Mouse (Mus musculus): ENCODE results near the gene Aym1. TPM values are rescaled to one million over a fixed set of nuclear protein-coding genes. Genes with fewer than 3 reads are reported as not detected.

Aym1 gene
- total RNA-seq (2014; fragmentation: Nextera tagmentation) (not detected in 2 replicates), total RNA-seq (2017) (0.29 TPM in 1 of 2 replicates, not detected in the other), polyA plus RNA-seq (2012) (not detected in 2 replicates)

DNA sequence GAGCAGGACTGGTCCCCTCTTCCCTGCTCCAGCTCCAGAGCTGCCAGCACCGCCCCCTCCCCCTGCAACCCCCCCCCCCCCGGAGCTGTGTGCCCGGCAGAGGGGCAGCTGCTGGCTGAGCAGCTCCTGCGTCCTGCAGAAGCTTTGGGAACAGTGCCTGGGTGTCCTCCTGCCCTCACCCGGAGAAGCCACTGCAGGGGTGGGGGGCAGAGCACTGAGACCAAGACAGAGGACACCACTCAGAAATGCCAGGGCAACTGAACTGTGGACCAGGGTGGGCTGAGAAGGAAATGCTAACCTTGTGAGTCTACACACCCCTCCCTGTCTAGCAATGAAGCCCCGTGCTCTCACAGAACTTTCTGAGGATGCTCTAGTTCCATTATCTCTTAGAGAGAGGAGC lies at the start of gene Aym1:
Gene Aym1 (plus strand): TSS at position 109 of the 400 bp plus-strand sequence.
- H3K4me1 ChIP-seq (ENCODE audit: insufficient read depth, low read depth, low read length): no peaks in the 10 kb centered on the region
- DNase-seq (ENCODE audit: low spot score): no peak
- no peak within 1 kb of the TSS for H3K4me3 ChIP-seq (ENCODE audit: low read depth, low read length)
- no peaks in the 10 kb centered on the region; the same call in 1 of the 2 replicates for H3K27me3 ChIP-seq (ENCODE audit: insufficient read depth, low read length)
- no peaks in the 10 kb centered on the region for H3K36me3 ChIP-seq (replicated peaks)
- peaks cover 78% of the 10 kb centered on the region for H3K9me3 ChIP-seq (replicated peaks)
- TF ChIP-seq POLR2AphosphoS5 (IDR thresholded peaks at IDR 0.05; ENCODE audit: insufficient replicate concordance, low read depth, low read length) (no peak), GATA1 (IDR thresholded peaks at IDR 0.05; ENCODE audit: borderline replicate concordance, low read length) (no peak)
- no peak for ATAC-seq (ENCODE audit: extremely low read depth, insufficient number of reproducible peaks, low FRiP score, poor library complexity, severe bottlenecking)

DNA sequence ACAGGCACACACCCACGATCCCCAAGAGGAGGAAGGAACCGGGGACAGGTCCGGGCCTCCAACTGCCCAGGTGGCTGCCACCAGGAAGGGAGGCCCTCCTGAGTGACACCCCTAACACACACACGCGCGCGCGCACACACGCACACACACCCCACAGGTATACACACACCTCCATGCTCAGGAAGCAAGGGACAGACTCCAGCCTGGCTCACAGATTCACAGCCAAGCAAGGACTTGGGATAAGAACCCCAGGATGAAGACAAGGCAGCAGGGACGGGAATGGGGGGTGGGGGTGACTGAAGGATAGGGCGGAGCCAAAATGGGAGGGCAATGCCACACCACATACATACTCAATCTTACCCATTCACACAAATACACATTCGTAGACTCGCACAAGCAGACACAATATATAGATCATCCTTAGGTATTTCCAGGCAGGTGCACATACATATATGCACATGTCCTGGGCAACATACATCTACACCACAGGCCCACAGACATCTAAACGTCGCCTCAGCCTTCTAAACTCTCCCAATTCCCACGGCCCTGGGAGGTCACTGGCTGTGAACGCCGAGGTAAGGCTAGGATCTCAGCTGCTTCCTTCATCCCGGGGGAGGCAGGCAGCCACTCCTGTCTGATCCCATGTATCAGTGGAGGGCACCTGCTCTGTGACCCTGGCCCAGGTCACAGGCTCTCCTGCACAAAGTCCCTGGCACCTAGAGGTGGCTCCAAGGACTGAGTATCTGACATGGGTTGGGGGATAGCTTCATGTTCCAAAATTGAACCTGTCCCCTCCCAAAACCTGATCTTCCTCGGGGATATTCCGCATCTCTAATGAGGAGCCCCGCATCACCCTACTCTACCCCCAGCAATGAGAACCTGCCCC lies 47.4 kb upstream of the Aym1 start:
- H3K4me1 ChIP-seq (ENCODE audit: insufficient read depth, low read depth, low read length): no peaks in the 10 kb centered on the region
- ATAC-seq (ENCODE audit: extremely low read depth, insufficient number of reproducible peaks, low FRiP score, poor library complexity, severe bottlenecking) (no peak), DNase-seq (ENCODE audit: low spot score) (no peak)
- no peak overlapping the region for H3K4me3 ChIP-seq (ENCODE audit: low read depth, low read length)
- no peaks in the 10 kb centered on the region for H3K36me3 ChIP-seq (replicated peaks)
- TF ChIP-seq GATA2 (IDR thresholded peaks at IDR 0.05; ENCODE audit: borderline replicate concordance, low read depth, low read length): no peak
- TF ChIP-seq TAL1 (conservative IDR thresholded peaks at IDR 0.05; ENCODE audit: low read depth, low read length): no peak
- TF ChIP-seq CTCF (IDR thresholded peaks at IDR 0.05; ENCODE audit: low read depth, low read length): no peak
- TF ChIP-seq POLR2AphosphoS5 (IDR thresholded peaks at IDR 0.05; ENCODE audit: insufficient replicate concordance, low read depth, low read length): no peak
- TF ChIP-seq GATA1 (IDR thresholded peaks at IDR 0.05; ENCODE audit: borderline replicate concordance, low read length): no peak
- H3K27me3 ChIP-seq (ENCODE audit: insufficient read depth, low read length): no peaks in the 10 kb centered on the region
- peaks cover 87% of the 10 kb centered on the region for H3K9me3 ChIP-seq (replicated peaks)

DNA sequence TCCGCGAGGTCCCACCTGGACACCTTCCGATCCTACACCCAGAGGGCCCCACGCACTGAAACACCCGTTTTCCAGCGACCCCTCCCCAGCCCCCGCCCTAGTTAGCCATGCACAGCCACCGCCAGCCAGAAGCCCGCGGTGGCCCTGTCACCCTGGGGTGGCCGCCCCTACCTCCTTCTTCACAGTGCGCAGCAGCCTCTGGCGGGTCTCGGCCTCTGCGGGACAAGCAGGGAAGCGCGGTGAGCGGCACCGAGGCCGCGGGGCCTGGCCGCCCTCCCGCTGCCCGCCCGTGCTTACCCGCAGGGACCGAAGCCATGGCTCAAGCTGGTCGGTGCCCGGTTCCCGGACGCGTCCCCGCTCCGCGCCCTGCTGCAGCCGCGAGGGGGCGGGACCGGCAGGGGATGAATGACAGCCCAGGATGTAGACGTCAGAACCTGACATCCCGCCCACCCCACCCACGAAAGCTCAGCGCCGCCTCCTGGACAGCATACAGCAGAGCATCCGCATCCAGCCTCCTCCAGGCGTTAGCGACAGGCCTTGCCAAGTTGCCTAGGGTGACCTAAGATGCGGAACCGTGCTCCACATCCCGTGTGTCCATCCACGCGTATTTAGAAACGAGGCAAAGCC lies 46.6 kb upstream of the Aym1 start, which contains the start of gene Sgsm1:
Gene Sgsm1 (minus strand): TSS at position 410 of the 627 bp plus-strand sequence.
- no peaks in the 10 kb centered on the region for H3K4me1 ChIP-seq (ENCODE audit: insufficient read depth, low read depth, low read length)
- TF ChIP-seq CTCF (IDR thresholded peaks at IDR 0.05; ENCODE audit: low read depth, low read length): no peak
- no peak for TF ChIP-seq TAL1 (conservative IDR thresholded peaks at IDR 0.05; ENCODE audit: low read depth, low read length)
- TF ChIP-seq POLR2AphosphoS5 (IDR thresholded peaks at IDR 0.05; ENCODE audit: insufficient replicate concordance, low read depth, low read length): no peak
- no peak for TF ChIP-seq GATA2 (IDR thresholded peaks at IDR 0.05; ENCODE audit: borderline replicate concordance, low read depth, low read length)
- no peak for TF ChIP-seq GATA1 (IDR thresholded peaks at IDR 0.05; ENCODE audit: borderline replicate concordance, low read length)
- ATAC-seq (ENCODE audit: extremely low read depth, insufficient number of reproducible peaks, low FRiP score, poor library complexity, severe bottlenecking): no peak
- H3K4me3 ChIP-seq (ENCODE audit: low read depth, low read length): peak within 1 kb of the TSS; percentile 13; the same call in 1 of the 2 replicates
- no peak for DNase-seq (ENCODE audit: low spot score)
- H3K36me3 ChIP-seq (replicated peaks): no peaks in the 10 kb centered on the region
- no peaks in the 10 kb centered on the region for H3K27me3 ChIP-seq (ENCODE audit: insufficient read depth, low read length)
- H3K9me3 ChIP-seq (replicated peaks): peaks cover 89% of the 10 kb centered on the region

DNA sequence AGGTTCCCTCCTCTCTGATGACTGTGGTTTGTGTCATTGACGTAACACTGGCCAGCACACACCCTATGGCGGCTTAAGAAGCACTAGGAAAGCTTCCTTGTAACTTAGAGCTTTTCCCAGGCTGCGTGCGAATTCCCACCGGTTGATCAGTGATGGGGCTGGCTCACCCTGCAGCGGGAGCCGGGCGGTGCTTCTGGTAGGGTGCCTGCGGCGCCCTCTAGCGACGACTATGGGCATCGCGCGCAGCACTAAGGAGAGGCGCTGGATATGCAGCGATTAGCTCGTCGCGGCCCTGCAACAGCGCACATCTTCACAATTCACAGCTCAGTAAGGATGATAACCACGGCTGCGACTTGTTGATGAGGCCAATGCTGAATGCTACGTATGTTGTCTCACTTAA lies 43.1 kb upstream of the Aym1 start:
- ATAC-seq (ENCODE audit: extremely low read depth, insufficient number of reproducible peaks, low FRiP score, poor library complexity, severe bottlenecking): no peak
- Histone ChIP-seq H3K27me3 (ENCODE audit: insufficient read depth, low read length) (no peaks in the 10 kb centered on the region), H3K4me1 (ENCODE audit: insufficient read depth, low read depth, low read length) (no peaks in the 10 kb centered on the region), H3K4me3 (ENCODE audit: low read depth, low read length) (no peak overlapping the region; the same call in 1 of the 2 replicates), H3K9me3 (replicated peaks) (peaks cover 83% of the 10 kb centered on the region), H3K36me3 (replicated peaks) (no peaks in the 10 kb centered on the region)
- no peak for DNase-seq (ENCODE audit: low spot score)
- TF ChIP-seq POLR2AphosphoS5 (IDR thresholded peaks at IDR 0.05; ENCODE audit: insufficient replicate concordance, low read depth, low read length) (no peak), CTCF (IDR thresholded peaks at IDR 0.05; ENCODE audit: low read depth, low read length) (no peak), TAL1 (conservative IDR thresholded peaks at IDR 0.05; ENCODE audit: low read depth, low read length) (no peak), GATA2 (IDR thresholded peaks at IDR 0.05; ENCODE audit: borderline replicate concordance, low read depth, low read length) (no peak), GATA1 (IDR thresholded peaks at IDR 0.05; ENCODE audit: borderline replicate concordance, low read length) (no peak)

DNA sequence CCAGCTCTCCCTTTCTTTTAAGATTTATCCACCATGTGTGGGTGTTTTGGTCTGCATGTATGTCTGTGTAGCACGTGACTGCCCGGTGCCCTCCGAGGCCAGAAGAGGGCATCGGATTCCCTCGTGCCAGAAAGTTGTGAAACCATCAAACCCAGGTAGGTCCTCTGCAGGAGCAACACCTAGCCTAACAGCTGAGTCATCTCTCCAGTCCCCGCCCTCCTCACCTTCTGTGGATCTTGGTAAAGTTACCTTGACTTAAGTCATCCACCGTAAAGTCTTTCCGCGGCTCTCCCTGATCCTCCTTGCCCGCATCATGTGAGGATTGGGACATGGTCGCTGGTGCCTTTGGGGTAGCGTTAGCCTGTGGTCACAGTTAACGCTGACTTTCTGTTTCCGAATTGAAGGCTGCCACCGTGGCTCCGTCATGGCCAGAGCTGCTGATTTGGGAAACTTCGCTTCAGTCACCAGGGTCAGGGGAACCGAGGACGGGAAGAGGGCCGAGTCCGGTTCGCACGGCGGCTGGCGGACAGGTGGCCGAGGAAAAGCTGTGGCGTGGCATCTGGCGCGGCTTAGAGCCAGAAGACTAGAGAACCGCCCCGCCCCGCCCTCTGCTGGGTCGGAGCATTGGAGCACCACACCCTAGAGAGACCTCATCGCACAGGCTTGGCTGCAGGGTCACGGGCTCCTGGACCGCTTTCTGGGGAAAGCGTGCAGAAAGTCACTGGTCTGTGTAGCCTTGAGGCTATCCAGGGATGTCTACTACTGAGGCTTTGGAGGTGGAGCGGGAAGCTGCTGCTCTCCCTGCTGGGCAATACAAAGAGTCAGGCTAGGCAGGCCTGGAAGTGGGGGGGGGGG lies 33.1 kb upstream of the Aym1 start:
- H3K36me3 ChIP-seq (replicated peaks): no peaks in the 10 kb centered on the region
- H3K9me3 ChIP-seq (replicated peaks): peaks cover 75% of the 10 kb centered on the region
- no peaks in the 10 kb centered on the region for H3K27me3 ChIP-seq (ENCODE audit: insufficient read depth, low read length)
- TF ChIP-seq GATA2 (IDR thresholded peaks at IDR 0.05; ENCODE audit: borderline replicate concordance, low read depth, low read length) (no peak), CTCF (IDR thresholded peaks at IDR 0.05; ENCODE audit: low read depth, low read length) (no peak), TAL1 (conservative IDR thresholded peaks at IDR 0.05; ENCODE audit: low read depth, low read length) (no peak), POLR2AphosphoS5 (IDR thresholded peaks at IDR 0.05; ENCODE audit: insufficient replicate concordance, low read depth, low read length) (no peak), GATA1 (IDR thresholded peaks at IDR 0.05; ENCODE audit: borderline replicate concordance, low read length) (no peak)
- H3K4me1 ChIP-seq (ENCODE audit: insufficient read depth, low read depth, low read length): no peaks in the 10 kb centered on the region
- H3K4me3 ChIP-seq (ENCODE audit: low read depth, low read length): no peak overlapping the region
- DNase-seq (ENCODE audit: low spot score): no peak
- no peak for ATAC-seq (ENCODE audit: extremely low read depth, insufficient number of reproducible peaks, low FRiP score, poor library complexity, severe bottlenecking)
